Mouse (Mus musculus): ENCODE results near the gene Zfp808. TPM values are rescaled to one million over a fixed set of nuclear protein-coding genes. Genes with fewer than 3 reads are reported as not detected.

The Zfp808 gene
- polyA plus RNA-seq, 1 experiment from 2014 or later: 4.6 TPM

GRCm38 (mm10) chr13:62263392-62263791, 133.7 kb downstream of the Zfp808 start:
- Histone ChIP-seq H3K36me3 (ENCODE audit: control insufficient read depth, insufficient read depth, low read length) (no peaks in the 10 kb centered on the region), H3K4me3 (ENCODE audit: low read depth, low read length) (no peak overlapping the region), H3K4me1 (ENCODE audit: control insufficient read depth, insufficient read depth, low read length) (no peaks in the 10 kb centered on the region), H3K4me2 (ENCODE audit: low read depth, low read length) (no peak overlapping the region), H3K27ac (ENCODE audit: low read depth, low read length) (no peak overlapping the region), H3K9me3 (ENCODE audit: control insufficient read depth, low read length) (peaks cover 17% of the 10 kb centered on the region), H3K9ac (replicated peaks; ENCODE audit: low read depth, low read length) (no peak overlapping the region), H3K27me3 (ENCODE audit: control insufficient read depth, insufficient read depth, low read length) (no peaks in the 10 kb centered on the region)
- ATAC-seq (ENCODE audit: low read depth): no peak
- 82% methylated on average over 4 of the region's 4 CpGs for WGBS
